Mouse (Mus musculus) intestine, embryonic 16.5 days (tissue): ENCODE results near the gene Slc1a2. TPM values are rescaled to one million over a fixed set of nuclear protein-coding genes. Genes with fewer than 3 reads are reported as not detected.

Source experiments
- ATAC-seq: fragments of 200-750 bp; cut with Nextera tagmentation; 2 replicates; pipeline ENCODE4 v1.8.0; 2017; ENCODE audit warnings: moderate TSS enrichment, moderate library complexity
- H3K27ac ChIP-seq: fragments of 300-500 bp; sonication (generic); 2 replicates; pipeline ENCODE4 v1.5.1; 2014; ENCODE audit warnings: mild to moderate bottlenecking, low read length
- H3K27me3 ChIP-seq: fragments of 300-500 bp; sonication (generic); replicated peaks from 2 replicates; pipeline ENCODE4 v1.6.1; 2014; ENCODE audit warnings: low read length, control low read depth, mixed read lengths; ENCODE audit not compliant: control insufficient read depth, insufficient read depth
- H3K36me3 ChIP-seq: fragments of 300-500 bp; sonication (generic); 2 replicates; pipeline ENCODE4 v1.6.1; 2014; ENCODE audit warnings: low read length, control low read depth; ENCODE audit not compliant: control insufficient read depth, insufficient read depth
- H3K4me1 ChIP-seq: fragments of 300-500 bp; sonication (generic); 2 replicates; pipeline ENCODE4 v1.6.1; 2014; ENCODE audit warnings: low read length, control low read depth, mixed read lengths; ENCODE audit not compliant: control insufficient read depth, insufficient read depth
- H3K4me2 ChIP-seq: fragments of 300-500 bp; sonication (generic); 2 replicates; pipeline ENCODE4 v1.6.1; 2014; ENCODE audit warnings: low read depth, low read length, control low read depth
- H3K4me3 ChIP-seq: fragments of 300-500 bp; sonication (generic); 2 replicates; pipeline ENCODE4 v1.5.1; 2014; ENCODE audit warnings: mild to moderate bottlenecking, low read length
- H3K9ac ChIP-seq: fragments of 300-500 bp; sonication (generic); 2 replicates; pipeline ENCODE4 v1.6.1; 2014; ENCODE audit warnings: low read depth, low read length
- H3K9me3 ChIP-seq: fragments of 300-500 bp; sonication (generic); 2 replicates; pipeline ENCODE4 v1.6.1; 2016; ENCODE audit warnings: low read length, control low read depth; ENCODE audit not compliant: control insufficient read depth
- WGBS: fragments of 180-500 bp; shearing (Covaris S2); extraction: QIAGEN DNeasy Blood & Tissue Kit; methylation state at CpG from one replicate; pipeline ENCODE4 v1.1.7; 2014; 5-methylcytosine and 5-hydroxymethylcytosine counted together
- polyA plus RNA-seq: library from polyadenylated mRNA; unstranded; fragments of >200 nt; fragmentation: Nextera tagmentation; extraction: Ambion mirVana; gene quantifications from 2 replicates; pipeline ENCODE4 v1.2.1, GENCODE M21; 2015

Slc1a2 gene
- polyA plus RNA-seq, 1 experiment from 2014 or later, result 0.13 TPM

DNA sequence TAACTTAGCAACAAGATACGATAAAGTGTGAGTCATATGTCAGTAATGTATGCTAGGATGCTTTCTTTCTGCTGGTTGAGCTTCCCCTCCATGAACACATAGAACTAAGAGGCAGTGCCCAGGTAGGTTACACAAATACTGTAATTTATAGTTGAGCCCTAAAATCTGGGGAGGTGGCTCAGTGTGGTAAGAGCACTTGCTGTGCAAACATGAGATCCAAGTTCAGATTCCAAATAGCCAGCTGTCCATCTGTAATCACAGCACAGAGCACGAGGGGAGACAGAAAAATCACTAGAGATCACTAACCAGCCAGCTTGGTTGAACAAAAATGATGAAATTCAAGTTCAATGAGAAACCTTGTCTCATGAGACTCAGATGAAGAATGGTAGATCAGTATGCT is 63.4 kb downstream of the Slc1a2 start:
- no peak overlapping the region for H3K4me3 ChIP-seq
- H3K9ac ChIP-seq, result no peak overlapping the region
- no peak overlapping the region for H3K4me2 ChIP-seq
- no peaks in the 10 kb centered on the region for H3K9me3 ChIP-seq
- no peaks in the 10 kb centered on the region for H3K36me3 ChIP-seq
- no peaks in the 10 kb centered on the region for H3K4me1 ChIP-seq
- ATAC-seq, result no peak
- 57% methylated on average over 2 of the region's 2 CpGs for WGBS
- no peak overlapping the region for H3K27ac ChIP-seq
- H3K27me3 ChIP-seq, result no peaks in the 10 kb centered on the region

DNA sequence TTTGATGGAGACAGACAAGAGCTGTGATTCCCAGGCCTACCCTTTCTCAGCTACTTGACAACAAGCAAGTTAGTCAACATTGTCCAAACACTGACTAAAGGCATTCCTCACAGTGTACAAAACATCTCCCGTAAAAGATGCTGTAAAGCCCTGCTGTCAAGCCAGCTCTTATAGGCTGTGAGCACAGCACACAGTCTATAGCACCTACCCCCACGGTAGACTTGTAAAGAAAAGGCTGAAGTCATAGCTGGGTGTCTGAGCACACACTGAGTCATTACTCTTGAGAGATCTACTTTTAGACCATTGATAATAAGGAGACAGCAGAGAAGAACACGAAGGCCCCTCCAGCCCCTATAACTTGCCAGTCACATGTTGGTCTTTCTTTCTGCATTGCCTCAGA is 66.6 kb downstream of the Slc1a2 start:
- H3K9me3 ChIP-seq, result no peaks in the 10 kb centered on the region
- H3K4me1 ChIP-seq, result no peaks in the 10 kb centered on the region
- H3K9ac ChIP-seq, result no peak overlapping the region
- WGBS, result 62% methylated on average over 3 of the region's 3 CpGs
- H3K4me2 ChIP-seq, result no peak overlapping the region
- H3K36me3 ChIP-seq, result no peaks in the 10 kb centered on the region
- no peaks in the 10 kb centered on the region for H3K27me3 ChIP-seq
- no peak for ATAC-seq
- H3K27ac ChIP-seq, result no peak overlapping the region
- no peak overlapping the region for H3K4me3 ChIP-seq

DNA sequence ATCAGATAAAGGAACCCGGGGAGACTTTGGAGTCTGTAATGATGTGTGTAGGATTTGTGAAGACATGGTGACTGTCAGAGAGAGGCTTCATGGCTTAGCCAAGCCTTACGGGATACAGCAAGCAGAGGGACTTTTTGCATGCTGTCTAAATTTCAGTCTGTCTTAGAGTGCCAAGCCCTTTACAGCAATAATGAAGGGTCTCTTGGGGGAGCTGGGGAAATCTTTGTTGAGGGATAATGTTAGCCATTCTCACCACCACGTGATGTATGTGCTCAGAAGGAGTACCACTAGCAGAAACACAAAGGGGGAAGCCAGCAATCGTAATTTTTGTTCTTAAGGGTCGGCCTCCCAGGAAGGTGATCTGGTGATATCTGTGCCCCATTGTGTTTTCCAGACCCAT is 71.9 kb downstream of the Slc1a2 start:
- Histone ChIP-seq H3K9me3 (no peaks in the 10 kb centered on the region), H3K9ac (no peak overlapping the region), H3K27ac (no peak overlapping the region), H3K4me3 (no peak overlapping the region), H3K4me1 (no peaks in the 10 kb centered on the region), H3K4me2 (no peak overlapping the region), H3K27me3 (no peaks in the 10 kb centered on the region), H3K36me3 (no peaks in the 10 kb centered on the region)
- ATAC-seq, result no peak
- WGBS, result 82% methylated on average over 5 of the region's 5 CpGs

DNA sequence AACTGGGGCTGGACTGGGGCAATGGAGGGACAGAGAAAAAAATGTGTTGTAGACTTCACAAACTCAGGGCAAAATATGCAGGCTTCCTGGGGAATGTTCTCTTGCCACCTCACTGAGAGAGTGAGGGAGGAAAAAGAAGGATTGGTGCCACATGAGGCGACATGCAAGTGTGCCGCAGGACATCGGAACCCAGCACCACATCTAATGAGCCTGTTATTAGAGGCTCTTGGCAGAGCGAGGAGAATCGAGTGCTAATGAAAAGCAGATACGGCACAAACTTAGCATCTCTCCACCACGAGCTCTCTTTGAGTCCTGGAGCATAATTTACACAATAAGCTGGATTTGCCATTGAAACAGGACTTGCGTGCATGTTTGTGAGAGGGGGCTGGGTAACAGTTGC is 72.3 kb downstream of the Slc1a2 start:
- no peak overlapping the region for H3K27ac ChIP-seq
- no peak overlapping the region for H3K4me3 ChIP-seq
- no peaks in the 10 kb centered on the region for H3K4me1 ChIP-seq
- H3K4me2 ChIP-seq, result no peak overlapping the region
- no peaks in the 10 kb centered on the region for H3K36me3 ChIP-seq
- no peak for ATAC-seq
- WGBS, result 78% methylated on average over 8 of the region's 8 CpGs
- H3K27me3 ChIP-seq, result no peaks in the 10 kb centered on the region
- H3K9me3 ChIP-seq, result no peaks in the 10 kb centered on the region
- H3K9ac ChIP-seq, result no peak overlapping the region

GRCm38 (mm10) chr2:102733128-102733527 is 74.7 kb downstream of the Slc1a2 start:
- no peak overlapping the region for H3K27ac ChIP-seq
- no peak overlapping the region for H3K4me2 ChIP-seq
- ATAC-seq, result no peak
- H3K9me3 ChIP-seq, result no peaks in the 10 kb centered on the region
- H3K27me3 ChIP-seq, result no peaks in the 10 kb centered on the region
- no peak overlapping the region for H3K4me3 ChIP-seq
- 87% methylated on average over 4 of the region's 4 CpGs for WGBS
- H3K9ac ChIP-seq, result no peak overlapping the region
- no peaks in the 10 kb centered on the region for H3K4me1 ChIP-seq
- no peaks in the 10 kb centered on the region for H3K36me3 ChIP-seq

GRCm38 (mm10) chr2:102734055-102734454 is 75.6 kb downstream of the Slc1a2 start:
- ATAC-seq, result no peak
- Histone ChIP-seq H3K4me3 (no peak overlapping the region), H3K36me3 (no peaks in the 10 kb centered on the region), H3K27ac (no peak overlapping the region), H3K4me2 (no peak overlapping the region), H3K9me3 (no peaks in the 10 kb centered on the region), H3K9ac (no peak overlapping the region), H3K4me1 (no peaks in the 10 kb centered on the region), H3K27me3 (no peaks in the 10 kb centered on the region)
- WGBS, result 82% methylated on average over 3 of the region's 3 CpGs

DNA sequence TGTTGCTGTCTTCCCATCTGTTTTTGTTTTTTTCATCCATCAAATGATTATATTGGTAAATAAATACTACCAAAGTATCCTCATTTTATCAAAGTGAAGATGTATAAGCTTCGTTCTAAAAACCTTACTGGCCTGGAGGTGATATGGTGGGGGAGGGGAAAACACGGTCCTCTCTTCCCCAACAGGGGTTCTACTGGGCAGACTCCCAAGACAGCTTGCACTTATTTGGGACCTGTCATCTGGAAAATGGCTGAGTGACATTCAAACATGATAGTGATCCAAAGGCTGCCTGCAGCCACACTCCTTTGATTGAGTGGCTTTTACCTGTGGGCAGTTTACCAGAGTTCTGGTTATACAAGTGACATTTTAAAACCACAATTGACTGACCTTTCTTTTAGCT is 76.6 kb downstream of the Slc1a2 start:
- no peaks in the 10 kb centered on the region for H3K27me3 ChIP-seq
- H3K4me1 ChIP-seq, result no peaks in the 10 kb centered on the region
- H3K27ac ChIP-seq, result no peak overlapping the region
- no peak for ATAC-seq
- no peaks in the 10 kb centered on the region for H3K9me3 ChIP-seq
- no peak overlapping the region for H3K4me2 ChIP-seq
- no peak overlapping the region for H3K9ac ChIP-seq
- no peak overlapping the region for H3K4me3 ChIP-seq
- WGBS, result 76% methylated on average over 2 of the region's 2 CpGs
- no peaks in the 10 kb centered on the region for H3K36me3 ChIP-seq

GRCm38 (mm10) chr2:102735811-102736210 is 77.4 kb downstream of the Slc1a2 start:
- Histone ChIP-seq H3K4me1 (no peaks in the 10 kb centered on the region), H3K4me2 (no peak overlapping the region), H3K36me3 (no peaks in the 10 kb centered on the region), H3K9me3 (no peaks in the 10 kb centered on the region), H3K4me3 (no peak overlapping the region), H3K27ac (no peak overlapping the region), H3K27me3 (no peaks in the 10 kb centered on the region), H3K9ac (no peak overlapping the region)
- ATAC-seq, result no peak
- 91% methylated on average over 9 of the region's 9 CpGs for WGBS

- no peak for ATAC-seq
- 85% methylated on average over 5 of the region's 5 CpGs for WGBS
Observed at GRCm38 (mm10) chr2:102736490-102736889, 78.0 kb downstream of the Slc1a2 start.

DNA sequence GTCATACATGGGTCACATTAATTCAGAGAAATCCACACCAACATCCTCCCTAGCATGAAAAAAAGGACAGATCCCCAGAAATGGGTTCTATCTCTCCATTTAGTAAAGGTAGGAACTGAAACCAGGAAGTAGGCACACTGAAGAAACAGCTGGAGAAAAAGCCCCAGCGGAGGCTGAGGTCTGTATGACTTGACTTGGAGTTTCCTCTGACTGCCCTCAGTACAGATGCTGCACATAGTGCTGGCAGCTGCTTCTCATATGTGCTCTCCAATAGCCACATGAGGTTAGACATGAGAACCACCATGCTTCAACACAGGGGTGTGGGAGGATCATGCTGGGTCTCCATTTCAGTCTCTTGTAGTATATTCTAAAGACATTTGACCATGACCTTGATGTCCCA is 80.4 kb downstream of the Slc1a2 start:
- WGBS, result 91% methylated on average over 1 of the region's 1 CpGs
- Histone ChIP-seq H3K4me3 (no peak overlapping the region), H3K27ac (no peak overlapping the region), H3K9me3 (no peaks in the 10 kb centered on the region), H3K36me3 (no peaks in the 10 kb centered on the region), H3K9ac (no peak overlapping the region), H3K27me3 (no peaks in the 10 kb centered on the region), H3K4me2 (no peak overlapping the region), H3K4me1 (no peaks in the 10 kb centered on the region)
- no peak for ATAC-seq

More at GRCm38 (mm10) chr2:102736490-102736889, 78.0 kb downstream of the Slc1a2 start:
- no peaks in the 10 kb centered on the region for H3K9me3 ChIP-seq
- no peak overlapping the region for H3K4me2 ChIP-seq
- H3K27ac ChIP-seq, result no peak overlapping the region
- no peaks in the 10 kb centered on the region for H3K4me1 ChIP-seq
- no peak overlapping the region for H3K4me3 ChIP-seq
- no peaks in the 10 kb centered on the region for H3K36me3 ChIP-seq
- H3K27me3 ChIP-seq, result no peaks in the 10 kb centered on the region
- H3K9ac ChIP-seq, result no peak overlapping the region
